In the genomic region with DNA sequence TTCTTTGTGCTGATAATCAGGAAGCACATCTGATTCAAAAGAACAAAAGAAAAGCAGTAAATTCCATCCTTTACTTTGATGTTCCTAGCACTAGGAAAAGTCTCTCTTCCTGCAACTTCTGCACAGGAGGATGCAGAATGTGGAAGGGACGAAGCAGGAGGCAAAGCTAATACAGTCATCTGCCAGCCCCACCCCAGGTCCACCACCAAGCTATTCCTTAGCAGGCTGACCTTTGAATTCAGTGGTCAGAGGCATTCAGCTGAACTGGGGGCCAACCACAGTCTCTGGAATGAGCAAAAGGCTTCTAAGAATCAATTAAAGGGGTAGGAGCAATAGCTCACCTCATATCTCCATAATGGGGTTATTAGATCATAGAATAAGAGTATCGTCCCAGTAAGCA, we compare ENCODE assay signal across 22 mouse cellular contexts.
A peak's percentile ranks its signal among the peaks of the same experiment; 100 is the strongest.
DNase-seq lines count a peak whose midpoint lies in the region; TF ChIP-seq lines count a peak whose summit lies in the region.
"Had no signal": no experiment of that assay in that cellular context is flagged by ENCODE, and none has a peak within 500 bp of the region (broad histone marks: within the 10 kb centered on the region; RNA-seq: fewer than 3 reads in every experiment).

No protein-coding gene starts in this region.

- peak overlapping the region; percentile 46 for H3K27ac ChIP-seq in gastrocnemius, adult 2 months
- H3K27ac ChIP-seq: forebrain, embryonic 10.5 days; forebrain, embryonic 13.5 days; heart, embryonic 15.5 days; hindbrain, embryonic 10.5 days; hindbrain, embryonic 13.5 days; intestine, embryonic 15.5 days had no signal

- no peak for DNase-seq in gastrocnemius, adult 2 months
- no peak for DNase-seq in gastrocnemius, adult 18-20 months (ENCODE audit: low spot score)
- peak; percentile 53 for DNase-seq in heart, adult 8-10 months (ENCODE audit: low spot score)
- no peak for DNase-seq in heart, postnatal 4 days
- peak; percentile 7 for DNase-seq in kidney, postnatal 10 days
- no peak for DNase-seq in kidney, adult 8-10 months
- DNase-seq in lung, postnatal 14 days = no peak
- DNase-seq: adrenal gland, adult 8-10 months; adrenal gland, postnatal 25 days; B cell, adult 2 months; cerebellum, adult 18-20 months; cerebellum, adult 9-10 months; cerebellum, postnatal 14 days; gastrocnemius, postnatal 25 days; heart, postnatal 10 days had no signal

- no peak for TF ChIP-seq CTCF in gastrocnemius, adult 2 months (IDR thresholded peaks at IDR 0.05)

- intact Hi-C loops in gastrocnemius, adult 2 months (cut with DNase I) = no loop called here

- no peak overlapping the region for H3K4me3 ChIP-seq in gastrocnemius, adult 2 months
- H3K4me3 ChIP-seq: forebrain, embryonic 10.5 days; forebrain, embryonic 13.5 days; heart, embryonic 12.5 days; heart, embryonic 15.5 days; hindbrain, embryonic 10.5 days; hindbrain, embryonic 13.5 days; intestine, embryonic 15.5 days had no signal

Comparison
In these comparisons a context has a peak if more than half of its experiments do, and no peak if none do; other contexts are left out.
1. DNase-seq: peak in heart, adult 8-10 months (single experiment) and kidney, postnatal 10 days (single experiment); none in gastrocnemius, adult 2 months (single experiment), gastrocnemius, adult 18-20 months (single experiment), heart, postnatal 4 days (single experiment), kidney, adult 8-10 months (0 of 2) and lung, postnatal 14 days (single experiment).